Mouse (Mus musculus) ES-Bruce4 (cell line): ENCODE measurements around the gene Nudt3.

ENCODE experiments used
- CTCF ChIP-seq: IDR thresholded peaks from one replicate; pipeline ENCODE4 v1.8.1; 2011; ENCODE audit warnings: low read depth, low read length
- EP300 ChIP-seq: IDR thresholded peaks from 2 replicates; pipeline ENCODE4 v1.6.1; 2011; ENCODE audit warnings: low read depth, low read length; ENCODE audit not compliant: insufficient read depth
- POLR2A ChIP-seq: IDR thresholded peaks from one replicate; pipeline ENCODE4 v1.8.1; 2011; ENCODE audit warnings: low read length; ENCODE audit not compliant: insufficient read depth

GRCm38 (mm10) chr17:27621161-27621560 lies 2.1 kb downstream of the Nudt3 start:
- no peak for TF ChIP-seq POLR2A
- TF ChIP-seq CTCF, result no peak
- no peak for TF ChIP-seq EP300
